Mouse (Mus musculus) thymus, postnatal 4 days (tissue): ENCODE results near the gene Defb47.
A peak's percentile ranks its signal among the peaks of the same experiment; 100 is the strongest.

ENCODE experiments used
- DNase-seq: peaks from one replicate; pipeline ENCODE4 v3.0.0; 2021

Defb47 gene

GRCm38 (mm10) chr14:62997777-62998176 is at the start of gene Defb47:
Gene Defb47 (plus strand): TSS chr14:62998077.
- DNase-seq: no peak

- DNase-seq: no peak
These were observed 41.8 kb upstream of the Defb47 start for GRCm38 (mm10) chr14:62956091-62956490.

- DNase-seq: no peak
These were observed 34.2 kb upstream of the Defb47 start for GRCm38 (mm10) chr14:62963632-62964031.

- DNase-seq: no peak
These were observed 32.5 kb upstream of the Defb47 start for GRCm38 (mm10) chr14:62965342-62965741.

- no peak for DNase-seq
These were observed 31.9 kb upstream of the Defb47 start for GRCm38 (mm10) chr14:62965811-62966520.

- DNase-seq: peak; percentile 89
These were observed 22.8 kb upstream of the Defb47 start for GRCm38 (mm10) chr14:62975046-62975445.

- DNase-seq: no peak
These were observed 18.1 kb upstream of the Defb47 start for GRCm38 (mm10) chr14:62979815-62980214.

- DNase-seq: no peak
These were observed 13.5 kb upstream of the Defb47 start, which contains the start of gene Defb48 for GRCm38 (mm10) chr14:62984410-62984809. Gene Defb48 (minus strand): TSS chr14:62984510.

GRCm38 (mm10) chr14:62991271-62991670 is 6.6 kb upstream of the Defb47 start:
- no peak for DNase-seq

GRCm38 (mm10) chr14:62991849-62992510 is 5.9 kb upstream of the Defb47 start:
- DNase-seq: no peak

GRCm38 (mm10) chr14:62998977-62999376 is 1.1 kb downstream of the Defb47 start:
- no peak for DNase-seq

GRCm38 (mm10) chr14:63002588-63002987 is 4.7 kb downstream of the Defb47 start:
- DNase-seq: no peak

GRCm38 (mm10) chr14:63011471-63011870 is 13.6 kb downstream of the Defb47 start, which contains the start of gene Defb43:
Gene Defb43 (plus strand): TSS chr14:63011771.
- DNase-seq: no peak

GRCm38 (mm10) chr14:63013082-63013481 is 15.2 kb downstream of the Defb47 start:
- no peak for DNase-seq

- DNase-seq: no peak
These were observed 16.8 kb downstream of the Defb47 start for GRCm38 (mm10) chr14:63014667-63015066.

- DNase-seq: no peak
These were observed 22.8 kb downstream of the Defb47 start for GRCm38 (mm10) chr14:63020524-63021156.

- no peak for DNase-seq
These were observed 48.8 kb downstream of the Defb47 start, which contains the start of gene Defb42 for GRCm38 (mm10) chr14:63046691-63047090. Gene Defb42 (plus strand): TSS chr14:63046991.

- DNase-seq: no peak
These were observed 52.1 kb downstream of the Defb47 start, which contains the start of gene Defb30 for GRCm38 (mm10) chr14:63049910-63050370. Gene Defb30 (minus strand): TSS chr14:63049960.
